Mouse (Mus musculus): ENCODE measurements around the gene Gm28230.

The Gm28230 gene

GRCm38 (mm10) chr2:74703720-74704392, 22.7 kb upstream of the Gm28230 start:
- DNase-seq (ENCODE audit: extremely low read depth, low read depth, low spot score), result no peak

GRCm38 (mm10) chr2:74704393-74704998, 22.0 kb upstream of the Gm28230 start, which contains the start of gene Hoxd8:
Gene Hoxd8, plus strand, starts transcription at chr2:74704615.
- no peak for DNase-seq (ENCODE audit: extremely low read depth, low read depth, low spot score)

GRCm38 (mm10) chr2:74704999-74705466, 21.5 kb upstream of the Gm28230 start:
- no peak for DNase-seq (ENCODE audit: extremely low read depth, low read depth, low spot score)

GRCm38 (mm10) chr2:74705467-74706089, 20.9 kb upstream of the Gm28230 start:
- no peak for DNase-seq (ENCODE audit: extremely low read depth, low read depth, low spot score)

- no peak for DNase-seq (ENCODE audit: extremely low read depth, low read depth, low spot score)
Observed at GRCm38 (mm10) chr2:74706393-74706960, 20.1 kb upstream of the Gm28230 start.

GRCm38 (mm10) chr2:74707599-74707998, 18.9 kb upstream of the Gm28230 start:
- DNase-seq (ENCODE audit: extremely low read depth, low read depth, low spot score), result no peak

- no peak for DNase-seq (ENCODE audit: extremely low read depth, low read depth, low spot score)
Observed at GRCm38 (mm10) chr2:74708676-74709075, 17.9 kb upstream of the Gm28230 start.

- no peak for DNase-seq (ENCODE audit: extremely low read depth, low read depth, low spot score)
Observed at GRCm38 (mm10) chr2:74709465-74710419, 16.8 kb upstream of the Gm28230 start.

- DNase-seq (ENCODE audit: extremely low read depth, low read depth, low spot score), result no peak
Observed at GRCm38 (mm10) chr2:74710929-74711543, 15.5 kb upstream of the Gm28230 start.

GRCm38 (mm10) chr2:74711721-74712621, 14.6 kb upstream of the Gm28230 start, which contains the start of the genes Hoxd3 and Hoxd4:
Gene Hoxd3, plus strand, starts transcription at chr2:74711927.
Gene Hoxd4, plus strand, starts transcription at chr2:74711929.
- no peak for DNase-seq (ENCODE audit: extremely low read depth, low read depth, low spot score)

- DNase-seq (ENCODE audit: extremely low read depth, low read depth, low spot score), result no peak
Observed at GRCm38 (mm10) chr2:74713239-74714150, 13.0 kb upstream of the Gm28230 start.

GRCm38 (mm10) chr2:74714156-74714789, 12.3 kb upstream of the Gm28230 start:
- no peak for DNase-seq (ENCODE audit: extremely low read depth, low read depth, low spot score)

- DNase-seq (ENCODE audit: extremely low read depth, low read depth, low spot score), result no peak
Observed at GRCm38 (mm10) chr2:74714881-74715280, 11.6 kb upstream of the Gm28230 start.

- DNase-seq (ENCODE audit: extremely low read depth, low read depth, low spot score), result no peak
Observed at GRCm38 (mm10) chr2:74715504-74716241, 10.9 kb upstream of the Gm28230 start.

- DNase-seq (ENCODE audit: extremely low read depth, low read depth, low spot score), result no peak
Observed at GRCm38 (mm10) chr2:74720384-74720783, 6.1 kb upstream of the Gm28230 start.

GRCm38 (mm10) chr2:74720955-74721491, 5.5 kb upstream of the Gm28230 start:
- DNase-seq (ENCODE audit: extremely low read depth, low read depth, low spot score), result no peak

- DNase-seq (ENCODE audit: extremely low read depth, low read depth, low spot score), result no peak
Observed at GRCm38 (mm10) chr2:74721882-74722281, 4.6 kb upstream of the Gm28230 start.
